Mouse (Mus musculus) right cerebral cortex, postnatal 36 days (tissue): ENCODE data around the gene Carmil3.

Source experiments
- DNase-seq, 2 experiments: peaks; one replicate each; pipeline ENCODE4 v3.0.0; 2022; ENCODE audit warnings: low spot score in 2 of 2, mixed read lengths in 1 of 2

The Carmil3 gene

DNA sequence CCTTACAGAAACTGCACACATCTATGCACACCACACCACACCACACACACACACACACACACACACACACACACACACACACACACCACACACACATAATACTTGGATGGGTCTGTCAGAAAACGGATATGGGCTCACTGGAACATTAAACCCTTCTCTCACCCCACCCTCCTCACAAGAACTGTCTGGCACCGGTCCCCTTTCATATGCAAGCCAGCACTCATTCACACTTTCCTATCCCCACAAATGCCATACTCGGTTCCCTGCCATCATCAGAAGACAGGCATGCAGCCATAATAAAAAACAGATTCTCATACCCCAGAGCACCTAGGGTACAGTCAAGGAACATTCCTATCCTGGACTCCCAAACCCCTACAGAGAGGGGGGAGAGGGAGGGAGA, 1.7 kb downstream of the Carmil3 start:
- no peak for DNase-seq

DNA sequence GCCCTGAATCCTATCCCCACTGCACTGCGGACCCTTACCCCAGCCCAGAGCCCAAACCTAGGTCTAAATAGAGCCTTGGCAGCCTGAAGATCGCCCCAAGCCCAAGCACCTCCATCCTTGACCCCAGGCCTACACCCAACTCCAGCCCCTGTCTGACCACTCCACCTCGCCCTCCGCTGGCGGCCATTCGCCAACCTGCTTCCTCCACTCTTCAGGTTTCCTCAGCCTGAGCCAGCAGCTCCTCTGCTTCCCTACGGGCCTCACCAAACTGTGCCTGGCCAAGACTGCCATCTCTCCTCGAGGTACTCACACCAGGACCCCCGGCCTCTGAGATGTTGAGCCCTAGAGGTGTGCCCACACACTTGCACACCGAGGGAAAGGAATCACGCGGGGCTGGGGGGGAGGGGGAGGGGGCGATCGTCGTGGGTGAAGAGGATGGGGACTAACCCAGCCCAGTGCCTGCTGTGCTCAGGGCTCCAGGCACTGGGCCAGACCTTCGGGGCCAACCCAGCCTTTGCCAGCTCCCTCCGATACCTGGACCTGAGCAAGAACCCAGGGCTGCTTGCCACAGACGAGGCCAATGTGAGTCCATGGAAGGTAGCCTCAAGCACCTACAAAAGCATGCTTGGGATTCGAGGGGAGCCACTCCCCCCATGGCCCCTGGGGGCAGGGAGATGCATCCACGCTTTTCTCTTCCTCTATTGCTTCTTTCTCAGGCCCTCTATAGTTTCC, 5.2 kb downstream of the Carmil3 start:
- no peak for DNase-seq

DNA sequence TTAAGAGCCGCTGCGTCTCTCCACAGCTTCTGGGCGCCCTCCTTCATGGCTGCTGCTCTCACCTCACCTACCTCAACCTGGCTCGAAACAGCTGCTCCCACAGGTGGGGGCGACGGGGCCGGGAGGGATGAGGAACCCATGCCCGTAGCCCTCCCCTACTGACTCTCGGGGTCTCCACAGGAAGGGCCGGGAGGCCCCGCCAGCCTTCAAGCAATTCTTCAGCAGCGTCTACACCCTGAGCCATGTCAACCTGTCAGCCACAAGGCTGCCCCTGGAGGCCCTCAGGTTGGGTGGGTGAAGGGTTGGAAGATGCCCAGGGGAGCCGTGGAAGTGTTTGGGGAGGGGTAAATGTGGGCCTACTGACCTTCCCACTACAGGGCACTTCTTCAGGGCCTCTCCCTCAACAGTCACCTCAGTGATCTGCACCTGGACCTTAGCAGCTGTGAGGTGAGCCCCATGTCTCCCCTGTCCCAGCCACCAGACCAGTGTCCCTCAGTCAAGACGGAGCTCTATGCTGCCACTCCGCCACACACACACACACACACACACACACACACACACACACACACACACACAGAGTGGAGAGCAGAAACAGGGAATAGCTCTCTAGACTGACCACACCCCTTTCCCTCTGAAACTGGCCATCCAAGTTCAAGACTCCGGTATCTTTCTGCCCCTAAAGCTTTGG, 6.5 kb downstream of the Carmil3 start:
- no peak for DNase-seq

DNA sequence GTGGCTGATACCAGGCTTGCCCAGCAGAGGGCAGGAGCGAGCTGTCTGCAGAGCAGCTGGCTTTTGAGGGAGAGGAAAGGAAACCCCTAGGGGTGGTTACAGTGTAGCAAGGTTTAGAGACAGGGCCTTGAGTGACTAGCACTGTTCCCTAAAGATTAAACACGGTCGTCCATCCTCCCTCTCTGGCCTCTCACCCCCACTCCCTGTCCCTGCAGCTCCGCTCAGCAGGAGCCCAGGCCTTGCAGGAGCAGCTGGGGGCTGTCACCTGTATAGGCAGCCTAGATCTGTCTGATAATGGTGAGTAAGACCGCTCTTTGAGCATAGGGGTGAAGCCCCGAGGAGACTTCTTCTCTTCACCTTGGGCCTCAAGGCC, 7.0 kb downstream of the Carmil3 start:
- DNase-seq = no peak

DNA sequence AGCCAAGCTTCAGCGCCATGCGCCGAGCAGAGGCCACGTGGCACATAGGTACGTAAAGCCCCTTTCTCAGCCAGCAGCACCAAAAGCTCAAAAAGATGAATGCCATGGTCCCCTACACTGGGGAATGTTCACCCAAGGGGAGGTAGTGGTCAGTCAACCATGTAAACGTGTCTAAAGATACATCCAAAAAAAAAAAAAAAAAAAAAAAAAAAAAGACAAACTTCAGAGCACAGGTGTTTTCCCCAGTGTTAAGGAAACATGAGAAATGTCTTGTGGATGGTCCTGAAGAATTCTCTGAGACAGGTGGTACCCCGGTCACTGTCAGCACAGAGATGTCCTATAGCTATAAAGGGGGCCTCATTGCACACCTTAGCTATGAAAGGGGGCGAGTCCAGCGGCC, 15.2 kb downstream of the Carmil3 start:
- DNase-seq = no peak

DNA sequence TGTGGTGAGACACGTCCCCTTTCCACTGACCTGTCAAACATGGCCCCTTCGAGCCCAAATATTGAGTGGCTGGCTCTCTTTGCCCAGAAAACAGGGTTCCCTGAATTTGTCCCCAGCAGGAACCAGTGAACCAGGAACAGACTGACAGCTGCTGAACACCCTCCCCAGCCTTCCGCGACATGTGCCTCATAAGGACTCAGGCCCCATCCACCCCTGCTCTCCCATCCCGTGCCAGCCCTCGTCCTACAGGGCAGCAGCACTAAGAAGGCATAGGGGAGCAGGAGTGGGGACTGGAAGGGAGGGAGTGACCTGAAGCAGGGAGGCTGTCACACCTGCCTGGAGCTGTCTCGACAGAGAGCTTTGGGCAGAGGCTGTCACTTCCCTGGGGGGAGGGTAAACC, 17.4 kb downstream of the Carmil3 start:
- DNase-seq = no peak

DNA sequence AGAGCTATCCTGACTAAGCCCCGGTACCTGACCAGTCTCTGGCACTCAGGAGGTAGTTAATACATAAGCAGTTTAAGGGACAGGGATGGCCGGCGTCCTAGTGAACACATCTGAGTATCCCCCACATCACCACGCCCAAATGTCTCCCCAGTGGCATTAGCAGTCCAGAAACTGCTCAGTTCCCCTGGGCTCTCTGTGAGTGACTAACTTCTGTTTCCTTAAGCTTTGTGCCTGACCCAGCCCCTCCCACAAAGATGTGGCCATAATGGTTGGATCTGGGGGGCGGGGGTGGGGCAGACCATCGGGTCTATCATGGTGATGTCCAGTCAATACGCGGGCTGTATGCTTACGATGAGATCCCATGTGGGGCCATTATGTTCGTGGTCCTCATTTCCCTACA, 19.1 kb downstream of the Carmil3 start:
- DNase-seq = no peak

DNA sequence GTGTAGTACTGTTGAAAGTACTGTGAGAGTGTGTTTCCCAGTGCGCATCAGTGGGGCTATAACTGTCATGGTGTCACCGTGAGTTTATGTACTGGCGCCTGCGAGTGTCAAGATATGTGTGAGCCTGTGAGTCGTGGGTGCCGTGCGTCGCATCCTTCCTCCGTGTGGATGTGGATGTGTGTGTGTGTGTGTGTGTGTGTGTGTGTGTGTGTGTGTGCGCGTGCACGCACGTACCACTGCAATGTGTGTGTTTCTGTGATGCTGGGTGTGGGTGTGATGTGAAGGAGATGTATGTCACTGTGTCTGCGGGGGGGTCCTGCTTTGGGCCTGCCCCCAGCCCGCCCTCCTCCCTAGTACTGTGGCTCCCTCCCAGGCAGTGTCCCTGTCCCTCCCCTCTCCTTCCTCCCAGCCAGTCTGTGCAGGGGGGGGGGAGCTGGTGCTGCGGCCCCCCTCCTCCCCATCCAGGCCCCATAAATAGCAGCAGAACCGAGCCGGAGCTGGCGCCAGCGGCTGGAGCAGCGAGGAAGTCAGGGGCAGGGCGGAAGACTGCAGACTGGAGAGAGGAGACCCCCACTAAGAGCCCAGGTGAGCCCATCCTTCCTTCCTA, 19.8 kb downstream of the Carmil3 start, which contains the start of gene Cpne6:
TSS of gene Cpne6 (plus strand) at position 321 of the 607 bp plus-strand sequence.
- DNase-seq = peak; percentile 61 to 68

DNA sequence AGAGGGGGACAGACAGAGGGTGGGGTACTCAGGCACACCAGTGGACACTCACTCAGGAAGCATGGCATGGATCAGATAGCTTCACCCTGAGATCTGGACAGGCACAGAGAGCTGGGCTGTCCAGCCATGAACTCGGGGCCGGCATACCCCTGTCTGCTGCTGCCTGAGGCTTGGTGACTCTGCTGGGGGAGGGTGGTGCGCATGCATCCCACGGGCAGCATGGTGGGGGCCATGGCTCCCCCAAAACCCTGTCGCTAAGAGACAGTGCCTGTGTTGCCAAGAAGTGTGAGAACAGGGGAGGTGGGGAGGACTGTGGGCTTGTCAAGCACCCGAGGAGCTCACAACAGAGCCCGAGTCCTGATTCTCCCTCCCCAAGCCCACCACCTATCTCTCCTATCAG, 20.6 kb downstream of the Carmil3 start:
- peak; percentile 74 to 75 for DNase-seq

DNA sequence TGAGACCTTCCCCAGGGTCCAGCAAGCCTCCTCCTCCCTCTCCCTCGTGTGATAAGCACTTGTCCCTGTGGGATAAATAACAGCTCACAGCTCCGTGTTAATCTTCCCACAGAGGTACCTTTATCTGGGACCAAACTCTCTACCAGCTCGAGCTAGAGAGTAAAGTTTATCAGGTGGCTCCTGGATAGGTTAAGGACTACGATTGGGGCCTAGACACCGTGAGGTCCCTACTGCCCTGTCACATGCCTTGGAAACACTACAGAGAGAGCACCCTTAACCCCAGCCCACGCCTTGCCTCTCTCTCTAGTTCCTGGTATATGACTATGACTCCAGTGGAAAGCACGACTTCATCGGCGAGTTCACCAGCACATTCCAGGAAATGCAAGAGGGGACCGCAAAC, 23.5 kb downstream of the Carmil3 start:
- DNase-seq = no peak

DNA sequence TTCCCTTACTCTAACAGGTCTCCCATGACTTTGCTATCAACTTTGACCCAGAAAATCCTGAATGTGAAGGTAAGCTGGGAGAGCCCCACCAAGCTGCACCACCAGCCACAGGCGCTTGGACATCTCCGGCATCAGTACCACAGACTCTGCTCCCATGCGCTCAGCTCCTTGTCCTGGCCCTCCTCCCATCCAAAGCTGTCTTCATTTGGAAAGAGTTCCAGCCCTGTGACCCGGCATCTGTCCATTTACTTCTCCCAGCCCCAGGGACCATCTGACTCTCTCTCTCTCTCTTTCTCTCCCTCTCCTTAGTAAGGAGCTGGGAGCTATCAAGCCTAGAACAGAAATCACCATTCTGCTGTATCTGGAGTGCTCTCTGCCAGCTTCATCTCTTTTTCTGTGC, 25.4 kb downstream of the Carmil3 start:
- no peak for DNase-seq

DNA sequence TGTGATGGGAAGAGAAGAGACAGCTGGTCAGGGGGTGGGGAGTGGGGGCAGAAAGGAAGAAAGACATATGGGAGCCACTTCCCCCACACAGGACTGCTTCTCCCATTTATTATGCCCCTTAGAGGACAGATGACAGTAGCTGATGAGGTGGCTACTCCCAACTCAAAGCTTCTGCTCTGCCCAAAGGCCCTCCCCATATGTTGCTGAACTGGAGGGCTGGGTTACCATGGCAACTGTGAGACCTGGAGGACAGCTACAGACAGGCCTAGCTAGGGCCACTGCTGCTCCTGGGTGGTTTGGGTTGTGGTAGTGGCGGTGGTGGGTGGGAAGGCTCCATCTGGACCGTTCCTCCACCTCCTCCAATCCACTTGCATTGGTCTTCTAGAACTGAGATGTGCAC, 28.4 kb downstream of the Carmil3 start:
- peak; percentile 67 to 77 for DNase-seq

DNA sequence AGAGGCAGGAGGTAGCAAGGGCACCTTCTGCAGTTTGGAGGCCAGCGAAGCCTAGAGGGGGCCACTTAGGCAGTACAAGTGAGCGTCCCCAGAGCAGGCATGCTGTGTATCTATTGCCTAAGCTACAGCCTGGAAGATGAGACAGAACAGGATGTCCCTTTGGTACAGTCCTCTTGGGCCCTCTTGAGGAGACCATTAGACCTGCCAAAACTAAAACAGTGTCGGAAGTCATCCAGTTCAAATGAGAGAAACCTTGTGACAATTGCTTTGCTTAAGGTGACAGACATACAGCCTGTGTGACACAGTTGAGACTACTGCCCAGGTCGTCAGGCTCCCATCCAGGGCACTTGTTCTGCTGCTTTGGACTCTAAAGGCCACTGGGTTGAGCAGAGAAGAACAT, 29.2 kb downstream of the Carmil3 start:
- no peak for DNase-seq

DNA sequence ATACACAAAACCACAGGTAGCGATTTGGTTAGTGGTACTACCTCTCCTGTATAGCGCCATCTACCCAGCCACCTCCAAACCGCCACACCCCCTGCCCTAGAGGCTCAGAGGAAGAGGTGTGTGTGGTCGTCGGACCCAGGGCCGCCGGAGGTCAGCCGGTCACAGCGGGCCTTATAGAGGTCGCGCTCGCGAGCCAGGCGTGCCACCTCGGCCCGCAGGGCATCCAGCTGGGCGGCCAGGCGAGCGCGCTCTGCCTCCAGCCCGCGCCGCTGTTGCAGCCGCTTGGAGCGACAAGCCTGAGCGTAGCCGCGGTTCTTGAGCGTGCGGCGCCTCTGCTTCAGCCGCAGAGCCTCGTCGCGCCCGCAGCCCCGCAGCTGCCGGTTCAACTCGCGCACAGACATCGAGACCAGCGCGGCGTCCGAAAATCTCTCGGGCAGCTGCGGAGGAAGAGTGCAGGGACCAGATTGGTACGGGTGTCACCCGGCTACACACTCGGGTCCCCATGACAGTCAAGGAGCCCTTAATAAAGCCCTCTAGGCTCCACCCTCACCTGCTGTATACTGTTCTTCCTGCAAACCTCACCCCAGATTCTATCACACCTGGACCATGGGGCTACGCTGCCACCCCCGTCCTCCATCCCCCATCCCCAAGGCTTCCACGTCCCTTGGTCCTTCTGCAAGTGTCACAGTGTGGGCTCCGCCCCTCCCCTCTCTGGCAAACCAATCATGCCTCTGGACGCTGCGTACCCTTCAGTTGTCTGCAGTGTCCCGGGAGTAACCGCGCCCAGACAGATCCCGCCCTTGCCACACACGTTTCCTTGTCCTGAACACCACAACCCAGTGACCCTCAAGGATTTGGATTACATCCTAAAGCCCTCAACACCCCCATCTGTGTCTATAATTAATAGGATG, 30.3 kb downstream of the Carmil3 start:
- no peak for DNase-seq

DNA sequence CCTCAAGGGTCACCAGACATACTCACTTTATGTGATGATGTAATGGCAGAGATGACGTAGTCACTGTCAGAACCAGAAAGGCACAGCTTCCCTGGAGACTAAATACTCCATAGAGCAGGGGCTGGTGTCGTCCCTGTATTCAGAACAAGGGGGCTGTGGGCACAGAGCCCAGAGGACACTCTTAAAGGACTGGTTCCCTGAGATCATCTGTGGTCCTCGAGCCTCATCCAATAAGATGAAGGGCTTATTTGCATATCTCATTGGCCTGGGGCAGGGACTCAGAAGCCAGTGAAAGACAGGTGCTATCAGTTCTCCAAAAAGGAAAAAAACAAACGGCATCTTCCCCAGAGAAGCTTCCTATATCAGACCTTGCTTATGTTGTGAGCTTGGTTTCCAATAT, 33.6 kb downstream of the Carmil3 start:
- DNase-seq = no peak

DNA sequence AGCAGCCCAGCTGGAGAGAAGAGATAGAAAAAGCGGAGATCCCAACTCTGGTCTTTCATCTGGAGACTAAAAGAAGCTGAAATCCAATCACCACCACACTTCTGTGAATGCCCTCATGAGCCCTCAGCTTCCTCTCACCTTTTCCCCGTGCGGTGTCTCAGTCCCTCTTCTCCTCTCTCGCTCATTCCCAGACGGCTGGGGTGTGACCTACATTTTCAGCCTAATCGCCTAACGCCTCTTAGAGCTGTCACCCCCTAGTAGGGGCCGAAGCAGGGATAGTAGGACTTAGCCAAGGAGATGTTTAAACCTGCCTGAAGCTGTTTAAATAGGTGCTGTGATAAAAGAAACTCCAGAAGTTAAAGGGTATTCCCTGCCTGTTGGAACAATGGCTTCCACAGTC, 34.3 kb downstream of the Carmil3 start, which contains the start of gene Nrl:
TSS of gene Nrl (minus strand) at position 197 of the 400 bp plus-strand sequence.
- no peak for DNase-seq

DNA sequence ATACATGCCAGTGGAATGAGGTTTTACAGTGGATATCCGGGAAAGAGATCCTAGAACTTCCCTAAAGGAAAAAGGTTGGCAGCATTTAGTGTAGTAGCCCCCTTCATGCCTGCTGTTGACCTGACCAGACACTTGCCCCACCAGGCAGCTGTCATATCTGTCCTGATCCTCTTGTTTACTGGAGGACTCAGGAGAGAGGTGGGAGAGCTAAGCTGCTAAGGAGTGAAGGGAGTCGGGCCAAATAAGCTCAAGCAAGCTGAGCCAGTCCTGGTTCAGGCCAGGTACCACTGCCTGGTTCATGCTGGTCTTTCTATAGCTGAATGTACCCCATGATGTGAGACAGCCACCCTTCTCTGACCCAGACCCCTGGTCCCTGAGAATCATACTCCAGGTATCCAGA, 36.2 kb downstream of the Carmil3 start:
- no peak for DNase-seq

DNA sequence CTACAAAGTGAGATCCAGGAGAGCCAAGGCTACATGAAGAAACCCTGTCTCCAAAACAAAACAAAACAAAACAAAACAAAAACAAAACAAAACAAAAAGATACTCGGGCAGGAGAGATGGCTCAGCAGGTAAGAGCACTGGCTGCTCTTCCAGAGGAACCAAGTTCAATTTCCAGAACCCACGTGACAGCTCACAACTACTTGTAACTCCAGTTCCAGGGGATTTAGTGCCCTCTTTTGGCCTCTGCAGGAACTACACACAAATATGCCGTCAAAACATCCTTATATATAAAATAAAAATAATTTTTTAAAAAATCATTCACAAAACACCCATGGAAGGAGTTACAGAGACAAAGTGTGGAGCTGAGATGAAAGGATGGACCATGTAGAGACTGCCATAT, 37.5 kb downstream of the Carmil3 start:
- DNase-seq = no peak

DNA sequence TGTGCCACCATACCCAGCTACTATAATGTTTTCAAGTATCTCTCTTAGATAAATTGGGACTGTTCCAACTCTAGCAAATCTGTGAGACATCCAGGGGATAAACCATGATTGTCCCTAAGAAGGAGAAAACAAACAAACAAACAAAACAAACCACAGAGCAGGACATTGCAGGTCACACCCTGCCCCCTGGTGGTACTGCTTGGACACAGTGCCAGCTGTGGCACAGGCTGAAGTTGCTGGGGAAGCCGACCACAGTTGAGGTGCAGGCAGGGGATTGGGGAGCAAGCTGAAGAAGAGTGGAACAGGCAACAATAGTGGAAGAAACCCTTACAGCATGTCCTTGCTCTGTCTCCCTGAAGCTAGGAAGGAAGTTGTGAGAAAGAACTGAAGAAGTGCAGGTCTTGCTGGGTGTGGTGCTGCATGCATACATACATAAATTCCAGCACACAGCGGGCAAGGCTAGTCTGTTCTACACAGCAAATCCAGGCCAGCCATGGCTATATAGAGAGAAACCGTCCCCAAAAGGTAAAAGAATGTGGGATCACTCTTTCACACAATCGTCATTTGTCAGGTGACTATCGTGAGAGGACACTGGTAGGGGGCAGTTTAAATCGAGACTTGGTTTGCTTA, 45.8 kb downstream of the Carmil3 start:
- DNase-seq = no peak

DNA sequence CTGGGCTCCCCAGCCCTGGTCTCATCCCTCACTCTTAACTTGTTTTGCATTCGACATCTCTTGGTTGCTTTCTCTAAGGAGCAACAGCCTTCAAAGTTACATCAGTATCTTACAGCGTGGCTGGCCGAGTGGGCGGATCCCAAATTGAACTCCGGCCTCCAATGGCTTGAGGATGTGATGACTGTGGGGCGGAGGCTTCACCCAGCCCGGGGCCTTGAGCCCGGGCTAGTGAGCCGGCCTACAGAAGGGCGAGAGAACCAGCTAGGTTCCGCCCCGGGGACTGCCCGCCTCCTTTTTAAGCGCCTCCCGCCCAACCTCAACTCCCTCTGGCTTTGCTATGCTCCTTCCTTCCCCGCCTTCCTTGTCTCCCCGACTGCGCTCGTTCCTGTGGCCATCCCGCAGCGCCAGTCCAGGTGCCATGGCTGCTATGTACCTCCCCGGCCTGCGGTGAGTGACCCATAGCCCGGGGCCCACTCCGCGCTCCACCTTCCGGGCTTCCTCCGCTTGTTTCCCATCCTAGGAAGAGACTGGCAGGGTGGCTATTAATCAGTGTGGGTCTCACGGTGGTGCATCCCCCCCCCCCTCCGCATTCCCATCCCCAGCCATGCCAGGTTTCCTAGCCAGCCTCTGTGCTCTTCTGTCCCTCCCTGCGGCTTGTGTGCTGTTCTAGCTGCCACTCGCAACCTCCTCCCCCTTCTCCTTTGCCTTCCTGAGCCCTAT, 49.8 kb downstream of the Carmil3 start, which contains the start of gene Pck2:
TSS of gene Pck2 (plus strand) at position 200 of the 720 bp plus-strand sequence.
- peak; percentile 69 to 76 for DNase-seq
